Mouse (Mus musculus): ENCODE measurements around the gene Kazn.

GRCm38 (mm10) chr4:142238041-142238440, 1.2 kb downstream of the Kazn start:
- TF ChIP-seq CTCF (IDR thresholded peaks at IDR 0.05; ENCODE audit: low read depth, low read length) (no peak), POLR2AphosphoS5 (IDR thresholded peaks at IDR 0.05; ENCODE audit: insufficient replicate concordance, low read depth, low read length) (no peak), TAL1 (conservative IDR thresholded peaks at IDR 0.05; ENCODE audit: low read depth, low read length) (no peak)

All from G1E (cell line).